Mouse (Mus musculus) forebrain, embryonic 12.5 days (tissue): ENCODE measurements around the gene Ubl7. TPM values are rescaled to one million over a fixed set of nuclear protein-coding genes. Genes with fewer than 3 reads are reported as not detected.
A peak's percentile ranks its signal among the peaks of the same experiment; 100 is the strongest.

Experiments
- ATAC-seq: fragments of 200-750 bp; cut with Nextera tagmentation; 2 replicates; pipeline ENCODE4 v1.8.0; 2017; ENCODE audit warnings: moderate TSS enrichment; ENCODE audit not compliant: low FRiP score
- H3K27ac ChIP-seq: fragments of 300-500 bp; sonication (generic); 2 replicates; pipeline ENCODE4 v1.5.1; 2016; ENCODE audit warnings: mild to moderate bottlenecking
- H3K27me3 ChIP-seq: fragments of 300-500 bp; sonication (generic); 2 replicates; pipeline ENCODE4 v1.6.1; 2016; ENCODE audit warnings: mild to moderate bottlenecking
- H3K36me3 ChIP-seq: fragments of 300-500 bp; sonication (generic); replicated peaks from 2 replicates; pipeline ENCODE4 v1.6.1; 2016; ENCODE audit warnings: mild to moderate bottlenecking
- H3K4me1 ChIP-seq: fragments of 300-500 bp; sonication (generic); 2 replicates; pipeline ENCODE4 v1.6.1; 2016
- H3K4me2 ChIP-seq: fragments of 300-500 bp; sonication (generic); 2 replicates; pipeline ENCODE4 v1.6.1; 2016; ENCODE audit warnings: mild to moderate bottlenecking, moderate library complexity
- H3K4me3 ChIP-seq: fragments of 300-500 bp; sonication (generic); replicated peaks from 2 replicates; pipeline ENCODE4 v1.5.1; 2016; ENCODE audit warnings: mild to moderate bottlenecking
- H3K9ac ChIP-seq: fragments of 300-500 bp; sonication (generic); 2 replicates; pipeline ENCODE4 v1.6.1; 2016; ENCODE audit warnings: mild to moderate bottlenecking
- H3K9me3 ChIP-seq: fragments of 300-500 bp; sonication (generic); 2 replicates; pipeline ENCODE4 v1.6.1; 2016
- WGBS: fragments of 180-500 bp; shearing (Covaris S2); methylation state at CpG from one replicate; pipeline ENCODE4 v1.1.7; 2016; 5-methylcytosine and 5-hydroxymethylcytosine counted together
- polyA plus RNA-seq: library from polyadenylated mRNA; unstranded; fragments of >200 nt; fragmentation: Nextera tagmentation; extraction: Ambion mirVana; gene quantifications from 2 replicates; pipeline ENCODE4 v1.2.1, GENCODE M21; 2016

Ubl7 gene
- polyA plus RNA-seq, 1 experiment from 2014 or later: 129 TPM

DNA sequence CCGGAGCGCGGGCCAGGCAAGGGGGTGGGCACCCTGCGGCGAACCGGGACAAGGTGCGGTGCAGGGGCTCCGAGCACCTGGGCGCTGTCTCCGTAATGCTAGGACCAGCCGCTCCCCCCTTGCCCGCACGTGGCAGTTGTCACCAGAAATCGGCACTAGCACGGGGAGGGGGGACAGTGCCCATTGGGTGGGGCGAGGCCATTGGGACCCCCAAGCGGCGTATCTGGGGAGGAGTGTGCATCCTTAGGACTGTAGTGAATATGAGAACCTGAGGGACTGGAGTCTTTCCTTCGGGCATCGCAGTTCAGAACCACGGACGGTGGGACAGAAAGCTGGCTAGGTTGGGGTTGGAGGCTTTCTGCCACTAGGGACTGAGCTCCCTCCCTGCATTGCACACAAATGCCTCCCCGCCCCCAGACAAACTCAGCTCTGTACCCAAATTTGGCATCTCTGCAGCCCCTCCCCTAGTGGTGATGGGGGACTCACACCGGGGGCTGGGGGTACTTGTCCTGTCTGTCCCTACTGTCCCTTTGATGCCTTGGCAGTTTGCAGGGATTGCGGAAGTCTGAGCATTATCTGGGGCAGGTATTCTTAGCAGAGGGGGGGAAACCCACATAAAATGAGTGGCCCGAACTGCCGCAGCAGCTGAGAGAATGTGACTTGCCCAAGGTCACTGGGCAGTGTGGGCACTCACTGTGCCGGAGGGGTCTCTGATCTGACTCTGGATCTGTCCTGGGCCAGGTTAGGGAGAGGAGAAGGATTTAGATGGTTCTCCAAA lies 30.3 kb downstream of the Ubl7 start:
- ATAC-seq: peak; percentile 10; the same call in 1 of the 2 replicates
- Histone ChIP-seq H3K27me3 (peaks cover 72% of the 10 kb centered on the region), H3K4me1 (peaks cover 36% of the 10 kb centered on the region), H3K36me3 (no peaks in the 10 kb centered on the region), H3K9me3 (no peaks in the 10 kb centered on the region), H3K9ac (peak overlapping the region; percentile 87), H3K4me3 (peak overlapping the region; percentile 75), H3K4me2 (peak overlapping the region; percentile 98), H3K27ac (peak overlapping the region; percentile 77; the same call in 1 of the 2 replicates)
- WGBS: 8% methylated on average over 25 of the region's 28 CpGs

- Histone ChIP-seq H3K4me2 (no peak overlapping the region), H3K36me3 (no peaks in the 10 kb centered on the region), H3K9ac (no peak overlapping the region), H3K9me3 (no peaks in the 10 kb centered on the region), H3K4me3 (0 out of 2 replicates have a peak overlapping the region, but pooled peaks have one; percentile 75), H3K27ac (no peak overlapping the region), H3K4me1 (peaks cover 39% of the 10 kb centered on the region), H3K27me3 (peaks cover 71% of the 10 kb centered on the region)
- ATAC-seq: no peak
- WGBS: 69% methylated on average over 2 of the region's 2 CpGs
Measured at GRCm38 (mm10) chr9:57942039-57942438, 31.3 kb downstream of the Ubl7 start.

- Histone ChIP-seq H3K27ac (no peak overlapping the region), H3K27me3 (peaks cover 65% of the 10 kb centered on the region), H3K9ac (0 out of 2 replicates have a peak overlapping the region, but pooled peaks have one; percentile 4), H3K9me3 (no peaks in the 10 kb centered on the region), H3K4me3 (no peak overlapping the region), H3K4me2 (no peak overlapping the region), H3K4me1 (peaks cover 39% of the 10 kb centered on the region), H3K36me3 (no peaks in the 10 kb centered on the region)
- ATAC-seq: no peak
- WGBS: 43% methylated on average over 2 of the region's 2 CpGs
Measured at GRCm38 (mm10) chr9:57943067-57943466, 32.3 kb downstream of the Ubl7 start.

GRCm38 (mm10) chr9:57944572-57944971 lies 33.8 kb downstream of the Ubl7 start:
- no peak for ATAC-seq
- Histone ChIP-seq H3K4me3 (no peak overlapping the region), H3K27ac (no peak overlapping the region), H3K4me2 (no peak overlapping the region), H3K4me1 (peaks cover 35% of the 10 kb centered on the region), H3K9ac (no peak overlapping the region), H3K27me3 (peaks cover 51% of the 10 kb centered on the region), H3K36me3 (no peaks in the 10 kb centered on the region), H3K9me3 (no peaks in the 10 kb centered on the region)
- 26% methylated on average over 5 of the region's 5 CpGs for WGBS

GRCm38 (mm10) chr9:57945771-57946616 lies 35.2 kb downstream of the Ubl7 start:
- Histone ChIP-seq H3K9ac (no peak overlapping the region), H3K4me3 (no peak overlapping the region), H3K4me1 (peaks cover 43% of the 10 kb centered on the region), H3K9me3 (no peaks in the 10 kb centered on the region), H3K27me3 (peaks cover 39% of the 10 kb centered on the region), H3K4me2 (no peak overlapping the region), H3K36me3 (no peaks in the 10 kb centered on the region), H3K27ac (no peak overlapping the region)
- ATAC-seq: no peak
- 71% methylated on average over 8 of the region's 8 CpGs for WGBS

DNA sequence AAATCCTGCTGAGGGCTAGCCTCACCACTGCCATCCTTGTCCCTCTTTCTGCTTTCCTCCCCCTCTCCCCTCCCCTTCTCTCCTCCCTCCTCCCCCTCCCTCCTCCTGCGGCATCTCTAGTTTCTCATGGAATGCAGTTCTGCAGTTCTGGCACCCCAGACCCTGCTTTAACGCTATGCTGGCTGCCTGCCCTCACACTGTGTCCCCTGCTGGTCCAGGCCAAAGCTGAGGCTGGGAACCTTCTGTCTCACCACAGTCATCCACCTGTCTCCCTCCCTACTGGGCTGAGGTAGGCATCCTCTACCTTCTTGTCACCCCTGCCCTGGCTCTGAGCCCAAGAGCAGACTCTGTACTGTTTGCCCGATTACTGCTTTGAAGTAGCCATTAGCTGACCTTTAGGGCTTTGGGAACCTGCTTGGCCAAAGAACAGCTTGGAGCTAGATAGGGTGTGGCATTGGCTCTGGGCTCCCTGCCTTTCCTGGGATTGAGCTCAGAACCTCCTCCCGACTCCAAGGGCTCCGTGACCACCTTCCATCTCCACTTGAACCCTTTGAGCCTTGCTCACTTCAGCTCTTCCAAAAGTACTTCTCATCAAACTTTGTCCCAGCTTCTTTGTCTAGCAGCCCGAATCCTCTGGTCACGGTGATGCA lies 36.7 kb downstream of the Ubl7 start:
- H3K9me3 ChIP-seq: no peaks in the 10 kb centered on the region
- WGBS: 67% methylated on average over 7 of the region's 7 CpGs
- no peaks in the 10 kb centered on the region for H3K36me3 ChIP-seq
- no peak overlapping the region for H3K9ac ChIP-seq
- ATAC-seq: no peak
- H3K4me2 ChIP-seq: no peak overlapping the region
- peaks cover 47% of the 10 kb centered on the region for H3K4me1 ChIP-seq
- H3K4me3 ChIP-seq: no peak overlapping the region
- H3K27ac ChIP-seq: no peak overlapping the region
- peaks cover 24% of the 10 kb centered on the region for H3K27me3 ChIP-seq

DNA sequence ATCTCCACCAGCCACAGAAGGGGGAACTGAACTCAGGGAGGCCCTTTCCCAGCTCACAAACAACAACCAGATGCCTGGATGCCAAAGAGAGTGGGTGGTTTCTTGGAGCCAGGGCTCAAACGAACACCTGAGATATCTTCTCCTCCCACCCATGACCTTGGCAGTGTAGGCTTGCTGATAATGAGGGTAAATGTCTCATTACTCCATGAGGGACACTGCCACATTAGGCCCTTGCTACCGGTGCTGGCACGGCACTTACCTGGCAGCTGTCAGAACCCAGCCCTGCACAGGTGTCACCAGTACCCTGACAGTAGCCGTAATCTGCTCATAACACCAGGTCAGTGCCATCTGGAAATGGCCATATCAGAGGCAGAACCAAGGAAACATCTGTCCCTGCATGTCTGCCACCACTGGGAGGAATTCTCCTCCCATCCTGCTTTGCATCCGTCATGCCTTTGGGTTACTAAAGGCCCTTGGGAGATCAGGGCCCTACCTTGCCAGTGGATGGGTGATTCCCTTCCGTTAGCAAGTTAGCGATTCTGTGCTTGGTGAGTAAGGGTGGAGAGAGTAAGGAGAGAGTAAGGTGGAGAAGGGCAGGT lies 37.7 kb downstream of the Ubl7 start:
- no peaks in the 10 kb centered on the region for H3K9me3 ChIP-seq
- WGBS: 92% methylated on average over 7 of the region's 7 CpGs
- no peak overlapping the region for H3K9ac ChIP-seq
- H3K36me3 ChIP-seq: no peaks in the 10 kb centered on the region
- H3K4me1 ChIP-seq: peaks cover 47% of the 10 kb centered on the region
- H3K4me2 ChIP-seq: no peak overlapping the region
- H3K27ac ChIP-seq: no peak overlapping the region
- H3K27me3 ChIP-seq: peaks cover 16% of the 10 kb centered on the region
- no peak for ATAC-seq
- H3K4me3 ChIP-seq: no peak overlapping the region

DNA sequence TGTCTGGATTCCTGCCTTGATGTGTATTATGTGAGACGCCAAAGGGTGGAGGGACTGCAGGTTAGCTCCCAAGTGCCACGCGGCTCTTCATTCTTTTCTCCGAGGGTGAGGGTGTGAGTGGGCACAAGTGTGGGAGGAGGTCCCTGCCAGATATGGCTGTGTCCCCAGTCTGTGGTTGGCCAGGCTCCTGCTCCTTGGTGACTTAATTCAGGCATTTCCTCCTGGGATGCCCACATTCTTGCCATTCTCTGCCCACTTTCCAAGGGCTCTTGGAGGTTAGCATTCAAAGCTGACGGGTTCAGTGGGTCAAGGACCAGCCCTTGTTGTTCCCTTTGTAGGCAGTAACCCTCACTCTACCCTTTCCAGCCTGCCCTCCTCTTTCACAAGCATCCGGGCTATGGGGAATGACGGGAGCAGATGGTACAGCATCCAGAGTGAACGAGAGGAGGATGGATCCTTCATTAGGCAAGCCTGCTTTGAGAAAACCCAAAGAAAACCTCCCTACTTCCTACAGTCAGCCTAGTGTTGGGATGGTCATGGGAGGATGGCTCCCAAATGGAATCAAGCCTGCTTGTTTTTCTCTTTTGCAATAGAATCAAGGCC lies 38.4 kb downstream of the Ubl7 start:
- Histone ChIP-seq H3K4me2 (no peak overlapping the region), H3K36me3 (no peaks in the 10 kb centered on the region), H3K9me3 (no peaks in the 10 kb centered on the region), H3K4me3 (no peak overlapping the region), H3K9ac (no peak overlapping the region), H3K27me3 (peaks cover 15% of the 10 kb centered on the region), H3K4me1 (peaks cover 45% of the 10 kb centered on the region), H3K27ac (no peak overlapping the region)
- no peak for ATAC-seq
- 76% methylated on average over 8 of the region's 8 CpGs for WGBS

- H3K27ac ChIP-seq: no peak overlapping the region
- ATAC-seq: 0 out of 2 replicates have a peak, but pooled peaks have one; percentile 20
- H3K36me3 ChIP-seq: no peaks in the 10 kb centered on the region
- H3K9ac ChIP-seq: no peak overlapping the region
- peaks cover 14% of the 10 kb centered on the region for H3K27me3 ChIP-seq
- peaks cover 42% of the 10 kb centered on the region for H3K4me1 ChIP-seq
- no peak overlapping the region for H3K4me2 ChIP-seq
- no peaks in the 10 kb centered on the region for H3K9me3 ChIP-seq
- 47% methylated on average over 8 of the region's 8 CpGs for WGBS
- H3K4me3 ChIP-seq: no peak overlapping the region
Measured at GRCm38 (mm10) chr9:57949879-57950278, 39.1 kb downstream of the Ubl7 start.

DNA sequence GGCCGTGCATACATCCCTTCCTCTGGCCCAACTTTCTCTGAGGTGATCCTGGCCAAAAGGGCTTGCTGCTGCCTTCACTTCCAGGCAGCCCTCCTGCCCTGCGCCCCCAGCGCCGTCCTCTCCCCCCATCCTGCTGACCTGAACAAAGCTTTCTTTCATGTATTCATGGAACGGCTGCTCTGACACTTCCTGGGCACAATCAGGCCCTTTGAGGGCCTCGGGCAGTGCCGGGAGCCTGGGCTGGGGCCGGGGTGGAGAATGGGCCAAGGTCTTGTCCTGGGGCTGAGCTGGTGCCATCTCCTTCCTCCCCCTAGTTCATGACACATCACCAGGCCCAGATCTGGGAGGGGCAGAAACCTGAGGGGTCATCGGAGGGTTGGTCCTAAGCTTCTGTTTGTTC lies 39.7 kb downstream of the Ubl7 start:
- Histone ChIP-seq H3K9me3 (no peaks in the 10 kb centered on the region), H3K4me1 (peaks cover 38% of the 10 kb centered on the region), H3K9ac (no peak overlapping the region), H3K4me2 (no peak overlapping the region), H3K4me3 (no peak overlapping the region), H3K27ac (no peak overlapping the region), H3K27me3 (peaks cover 14% of the 10 kb centered on the region), H3K36me3 (no peaks in the 10 kb centered on the region; the same call in 1 of the 2 replicates)
- 21% methylated on average over 9 of the region's 9 CpGs for WGBS
- no peak for ATAC-seq

DNA sequence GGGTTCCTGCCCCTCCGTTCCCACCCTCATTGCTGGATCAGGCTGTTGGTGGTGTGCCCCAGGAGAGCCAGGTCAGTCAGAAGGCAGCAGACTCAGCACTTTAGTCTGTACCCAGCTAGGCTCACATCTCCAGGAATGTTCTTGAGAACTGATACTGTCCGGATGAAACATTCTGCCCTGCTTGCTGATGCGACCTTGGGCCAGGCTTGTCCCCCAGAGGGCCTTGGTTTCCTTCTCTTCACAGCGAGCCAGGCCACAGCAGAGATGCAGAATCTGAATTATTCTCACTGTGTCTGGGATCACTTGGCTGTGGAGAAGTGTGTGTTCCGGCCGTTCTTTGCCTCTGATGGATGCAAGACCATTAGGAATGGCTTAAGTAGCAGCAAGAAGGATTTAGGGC lies 41.2 kb downstream of the Ubl7 start:
- Histone ChIP-seq H3K4me2 (no peak overlapping the region), H3K27me3 (0 out of 2 replicates have a peak, but pooled peaks cover 4% of the 10 kb centered on the region), H3K27ac (no peak overlapping the region), H3K9me3 (no peaks in the 10 kb centered on the region), H3K9ac (no peak overlapping the region), H3K36me3 (peaks cover 3% of the 10 kb centered on the region), H3K4me3 (no peak overlapping the region), H3K4me1 (peaks cover 29% of the 10 kb centered on the region)
- ATAC-seq: no peak
- 70% methylated on average over 6 of the region's 6 CpGs for WGBS
